Mouse (Mus musculus) heart, postnatal 0 days (tissue): ENCODE data around the gene Parp16.

Experiments used
- CTCF ChIP-seq: IDR thresholded peaks from 2 replicates; pipeline ENCODE4 v1.5.1; 2016; ENCODE audit warnings: antibody characterized with exemption, control low read depth, low read depth
- EP300 ChIP-seq: IDR thresholded peaks from 2 replicates; pipeline ENCODE4 v1.6.1; 2016; ENCODE audit warnings: antibody characterized with exemption, low read depth

GRCm38 (mm10) chr9:65215494-65216126 lies 20.5 kb downstream of the Parp16 start:
- no peak for TF ChIP-seq CTCF
- TF ChIP-seq EP300: no peak
